Mouse (Mus musculus) testis, adult 2 months (tissue): ENCODE data around the gene Exph5.

ENCODE experiments used
- CTCF ChIP-seq: fragments of 200-500 bp; IDR thresholded peaks from 2 replicates; pipeline ENCODE4 v1.5.1; 2012; ENCODE audit warnings: low read depth, mild to moderate bottlenecking, inconsistent platforms, low read length, moderate library complexity; ENCODE audit not compliant: control insufficient read depth, insufficient read depth, insufficient replicate concordance
- POLR2A ChIP-seq: fragments of 200-500 bp; IDR thresholded peaks from 2 replicates; pipeline ENCODE4 v1.6.1; 2012; ENCODE audit warnings: low read depth, mild to moderate bottlenecking, inconsistent platforms, low read length, moderate library complexity; ENCODE audit not compliant: control insufficient read depth

- no peak for TF ChIP-seq CTCF
- TF ChIP-seq POLR2A = no peak
These were observed 101.5 kb downstream of the Exph5 start for GRCm38 (mm10) chr9:53402991-53403390.
